Comparison of ENCODE assay signal across 19 mouse cellular contexts in the genomic region with DNA sequence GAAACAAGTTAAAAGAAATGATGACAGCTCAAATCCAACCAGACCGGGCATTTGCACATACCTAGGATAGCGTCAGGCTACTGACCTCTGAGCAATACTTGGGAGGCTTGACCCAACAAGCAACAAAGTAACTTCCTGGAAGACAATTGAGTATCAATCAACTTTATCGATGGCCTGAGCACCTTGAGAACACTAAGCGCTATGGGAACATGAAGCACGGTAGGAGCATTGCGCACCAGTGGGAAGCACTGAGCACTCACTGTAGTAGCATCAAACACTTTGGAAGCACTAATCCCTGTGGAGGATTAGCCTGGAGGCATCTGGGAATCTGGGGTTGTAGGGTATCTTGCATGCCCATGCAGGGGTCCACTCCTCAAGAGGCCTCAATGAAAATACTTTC.
DNase-seq lines count a peak whose midpoint lies in the region; TF ChIP-seq lines count a peak whose summit lies in the region.
"Had no signal": no experiment of that assay in that cellular context is flagged by ENCODE, and none has a peak within 500 bp of the region (broad histone marks: within the 10 kb centered on the region; RNA-seq: fewer than 3 reads in every experiment).

No protein-coding gene starts in this region.

- no peak overlapping the region for H3ac ChIP-seq in myocyte (ENCODE audit: control insufficient read depth, insufficient read length)

- H3K9ac ChIP-seq in heart, adult 2 months (ENCODE audit: low read depth, low read length), result no peak overlapping the region
- H3K9ac ChIP-seq: embryonic facial prominence, embryonic 13.5 days; embryonic facial prominence, embryonic 15.5 days; forebrain, embryonic 12.5 days had no signal

- no peak for TF ChIP-seq CTCF in heart, adult 2 months (IDR thresholded peaks at IDR 0.05)

- no peak overlapping the region for H3K27ac ChIP-seq in heart, adult 2 months
- H3K27ac ChIP-seq: embryonic facial prominence, embryonic 13.5 days; embryonic facial prominence, embryonic 15.5 days; forebrain, embryonic 10.5 days had no signal

- H3K27me3 ChIP-seq in heart, adult 2 months (ENCODE audit: control insufficient read depth, insufficient read depth, low read length), result no peaks in the 10 kb centered on the region
- H3K27me3 ChIP-seq in myocyte (ENCODE audit: control insufficient read depth, insufficient read depth, insufficient read length), result no peaks in the 10 kb centered on the region
- H3K27me3 ChIP-seq: embryonic facial prominence, embryonic 13.5 days; embryonic facial prominence, embryonic 15.5 days; forebrain, embryonic 12.5 days had no signal

- peaks cover 3% of the 10 kb centered on the region for H3K4me1 ChIP-seq in heart, adult 2 months (ENCODE audit: control insufficient read depth, insufficient read depth, low read length)
- H3K4me1 ChIP-seq: embryonic facial prominence, embryonic 13.5 days; forebrain, embryonic 10.5 days; forebrain, embryonic 12.5 days had no signal

- H3K4me2 ChIP-seq in myocyte (ENCODE audit: low read depth), result no peak overlapping the region
- H3K4me2 ChIP-seq: embryonic facial prominence, embryonic 13.5 days; embryonic facial prominence, embryonic 15.5 days; forebrain, embryonic 12.5 days had no signal

- 0 out of 2 replicates have a peak, but pooled peaks have one; percentile 43 for TF ChIP-seq EP300 in heart, adult 2 months (IDR thresholded peaks at IDR 0.05; ENCODE audit: insufficient read depth, low read depth, low read length)

- no peak for DNase-seq in heart, adult 2 months
- DNase-seq in heart, postnatal 10 days, result no peak
- peak; percentile 17 for DNase-seq in R1 (ENCODE audit: low read depth, low spot score)
- no peak for DNase-seq in adrenal gland, postnatal 25 days
- DNase-seq: adrenal gland, adult 8-10 months; adrenal gland, postnatal 14 days; cerebellum, adult 11 months; cerebellum, adult 18-20 months; cerebellum, adult 8-10 months; cerebellum, adult 9-11 months; cerebellum, postnatal 14 days; cerebellum, postnatal 36 days; embryo, embryonic 11 days had no signal

- intact Hi-C loops in heart, adult 2 months (cut with DNase I), result loop anchor here (5.0 to 10.0 kb wide), 4 partner anchors 83 to 441 kb away; no protein-coding TSS in a partner anchor
- intact Hi-C loops in heart, postnatal 10 days (cut with DNase I), result no loop called here

- no peak overlapping the region for H3K4me3 ChIP-seq in heart, adult 2 months
- H3K4me3 ChIP-seq in myocyte, result no peak overlapping the region
- H3K4me3 ChIP-seq: embryonic facial prominence, embryonic 13.5 days; embryonic facial prominence, embryonic 15.5 days; erythroblast, embryonic 14.5 days; forebrain, embryonic 10.5 days; forebrain, embryonic 12.5 days had no signal

- WGBS in heart, adult 2 months, result 92% methylated on average over 6 of the region's 6 CpGs

- H3K36me3 ChIP-seq in heart, adult 2 months (ENCODE audit: control insufficient read depth, insufficient read depth, low read length), result peaks cover 17% of the 10 kb centered on the region
- peaks cover 9% of the 10 kb centered on the region for H3K36me3 ChIP-seq in myocyte (ENCODE audit: control insufficient read depth, insufficient read depth)

- no peaks in the 10 kb centered on the region for H3K79me2 ChIP-seq in heart, adult 2 months (replicated peaks; ENCODE audit: control insufficient read depth, insufficient read depth, low read length)
- H3K79me2 ChIP-seq in myocyte (ENCODE audit: control insufficient read depth, insufficient read depth), result no peaks in the 10 kb centered on the region

- no peak for TF ChIP-seq POLR2A in heart, adult 2 months (IDR thresholded peaks at IDR 0.05; ENCODE audit: insufficient read depth, low read depth, low read length)
- peak; percentile 18 for TF ChIP-seq POLR2A in myocyte (IDR thresholded peaks at IDR 0.05; ENCODE audit: insufficient read length, low read depth)

TF ChIP-seq in myocyte, 11 proteins besides CTCF, POLR2A, EP300 and RAD21:
- TF ChIP-seq POLR2AphosphoS2 (IDR thresholded peaks at IDR 0.05; ENCODE audit: insufficient read length, low read depth) (peak; percentile 93), MYOD1 (IDR thresholded peaks at IDR 0.05; ENCODE audit: control insufficient read depth in 1 of 3, insufficient read length in 2 of 3, low read depth in 2 of 3) (no peak)
TF ChIP-seq in myocyte: peak in this region for 1.
